Mouse (Mus musculus): ENCODE measurements around the gene Baiap2l2.
"Not testable (repeated sequence)": the region's sequence is repeated elsewhere in the genome, so short reads cannot be mapped to it uniquely, and the experiment has no call there.

The Baiap2l2 gene

GRCm38 (mm10) chr15:79261095-79261725, 24.1 kb downstream of the Baiap2l2 start:
- DNase-seq: peak in 1 of 2 experiments; percentile 32

GRCm38 (mm10) chr15:79258521-79258920, 26.8 kb downstream of the Baiap2l2 start:
- peak in 1 of 2 experiments; percentile 41 for DNase-seq

- DNase-seq: no peak
Observed at GRCm38 (mm10) chr15:79254661-79255060, 30.7 kb downstream of the Baiap2l2 start, which contains the start of gene Slc16a8. Slc16a8 (minus strand) TSS chr15:79254761.

- no peak for DNase-seq
Observed at GRCm38 (mm10) chr15:79252580-79252979, 32.8 kb downstream of the Baiap2l2 start.

- DNase-seq: no peak
Observed at GRCm38 (mm10) chr15:79251781-79252491, 33.4 kb downstream of the Baiap2l2 start.

- DNase-seq: no peak
Observed at GRCm38 (mm10) chr15:79251168-79251567, 34.2 kb downstream of the Baiap2l2 start.

- no peak for DNase-seq
Observed at GRCm38 (mm10) chr15:79250236-79250635, 35.1 kb downstream of the Baiap2l2 start.

- no peak for DNase-seq
Observed at GRCm38 (mm10) chr15:79245321-79245720, 40.0 kb downstream of the Baiap2l2 start.

GRCm38 (mm10) chr15:79244071-79244893, 41.1 kb downstream of the Baiap2l2 start:
- DNase-seq: peak; percentile 51 to 56

- DNase-seq: peak; percentile 93 to 95
Observed at GRCm38 (mm10) chr15:79243234-79244042, 41.9 kb downstream of the Baiap2l2 start.

GRCm38 (mm10) chr15:79242574-79243233, 42.6 kb downstream of the Baiap2l2 start:
- DNase-seq: no peak

- no peak for DNase-seq
Observed at GRCm38 (mm10) chr15:79238036-79238435, 47.3 kb downstream of the Baiap2l2 start.

- DNase-seq: no peak
Observed at GRCm38 (mm10) chr15:79235268-79235667, 50.1 kb downstream of the Baiap2l2 start.

GRCm38 (mm10) chr15:79229058-79229821, 56.1 kb downstream of the Baiap2l2 start, which contains the start of the genes Pick1 and Gm49486:
Pick1 (plus strand) TSS chr15:79229173.
Gm49486 (plus strand) TSS chr15:79229391.
- peak; percentile 86 to 90 for DNase-seq

GRCm38 (mm10) chr15:79225780-79226179, 59.6 kb downstream of the Baiap2l2 start:
- not testable (repeated sequence) for DNase-seq

GRCm38 (mm10) chr15:79224685-79225084, 60.7 kb downstream of the Baiap2l2 start:
- DNase-seq: peak; percentile 76 to 81

GRCm38 (mm10) chr15:79223641-79224040, 61.7 kb downstream of the Baiap2l2 start:
- DNase-seq: no peak

GRCm38 (mm10) chr15:79219572-79219971, 65.8 kb downstream of the Baiap2l2 start:
- DNase-seq: no peak

GRCm38 (mm10) chr15:79216191-79216590, 69.1 kb downstream of the Baiap2l2 start:
- DNase-seq: no peak

- DNase-seq: peak in 1 of 2 experiments; percentile 11
Observed at GRCm38 (mm10) chr15:79213591-79213990, 71.7 kb downstream of the Baiap2l2 start.

Data from lung, adult 18-20 months (tissue).